Mouse (Mus musculus) adrenal gland (tissue): ENCODE measurements at regions not wholly inside any gene's neighbourhood (a gene's known extent, or its start where the extent isn't known, plus 50 kb on each side); places are given as distances from the start of the nearest gene placed in this dataset.
"Not testable (repeated sequence)": the region's sequence is repeated elsewhere in the genome, so short reads cannot be mapped to it uniquely, and the experiment has no call there.

Experiments
- intact Hi-C: fragments of 180-260 bp; cut with DNase I; formaldehyde crosslinking; loops from one replicate; pipeline ENCODE4 v1.15.1; 2025

DNA sequence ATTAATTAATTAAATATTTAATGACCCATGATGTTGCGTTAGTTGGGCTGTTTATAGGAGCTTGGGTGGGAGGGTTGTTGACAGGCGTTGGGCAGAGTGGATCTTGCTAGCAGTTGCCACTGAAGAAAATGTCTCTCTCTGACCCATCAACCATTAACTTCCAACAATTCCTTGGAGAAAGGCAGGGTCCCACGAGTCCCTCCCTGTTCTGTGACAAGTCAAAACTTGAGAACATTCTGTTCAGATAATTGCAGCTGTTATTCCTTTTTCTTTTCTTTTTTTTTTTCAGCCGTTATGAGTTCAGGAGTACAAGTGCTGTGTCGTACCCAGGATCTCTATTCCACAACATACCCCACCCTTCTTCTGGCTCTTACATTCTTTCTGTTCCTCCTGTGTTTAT lies 59.8 kb upstream of the Tnfrsf21 start:
- intact Hi-C loops, result no loop called here

DNA sequence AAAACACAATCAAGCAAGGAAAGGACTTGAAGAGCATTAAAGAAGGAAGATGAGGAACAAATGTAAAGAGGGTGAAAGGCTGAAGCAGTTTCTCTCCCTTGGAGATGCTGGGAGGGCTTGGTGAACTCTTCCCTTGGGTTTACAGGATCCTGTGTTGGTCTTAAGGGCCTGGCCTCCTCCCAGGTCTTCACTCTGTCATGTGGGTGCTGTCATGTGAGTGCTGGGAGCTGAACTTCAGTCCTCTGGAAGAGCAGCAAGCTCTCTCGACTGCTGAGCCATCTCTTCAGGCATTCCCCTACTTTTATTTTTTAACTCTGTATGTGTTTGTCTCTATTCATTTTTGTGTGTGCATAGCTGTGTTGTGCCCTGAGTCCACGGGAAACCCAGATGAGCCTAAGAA lies 61.6 kb upstream of the Tnfrsf21 start:
- intact Hi-C loops, result no loop called here

DNA sequence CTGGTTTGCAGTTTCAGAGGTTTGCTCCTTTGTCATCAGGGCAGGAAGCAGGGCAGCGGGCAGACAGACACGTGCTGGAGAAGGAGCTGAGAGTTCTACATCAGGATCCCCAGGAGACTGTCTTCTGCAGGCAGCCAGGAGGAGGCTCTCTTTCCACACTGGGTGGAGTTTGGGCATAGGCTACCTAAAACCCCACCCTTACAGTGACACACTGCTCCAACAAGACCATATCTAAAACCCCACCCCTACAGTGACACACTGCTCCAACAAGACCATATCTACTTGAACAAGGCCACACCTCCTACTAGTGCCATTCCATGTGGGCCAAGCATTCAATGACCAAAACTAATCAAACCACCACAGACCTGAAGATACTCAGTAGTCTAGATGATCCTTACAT lies 68.0 kb upstream of the Cd2ap start:
- intact Hi-C loops, result loop anchor here (5.0 kb wide), 2 partner anchors 67 to 127 kb away; partner anchors contain the start of gene Cd2ap

DNA sequence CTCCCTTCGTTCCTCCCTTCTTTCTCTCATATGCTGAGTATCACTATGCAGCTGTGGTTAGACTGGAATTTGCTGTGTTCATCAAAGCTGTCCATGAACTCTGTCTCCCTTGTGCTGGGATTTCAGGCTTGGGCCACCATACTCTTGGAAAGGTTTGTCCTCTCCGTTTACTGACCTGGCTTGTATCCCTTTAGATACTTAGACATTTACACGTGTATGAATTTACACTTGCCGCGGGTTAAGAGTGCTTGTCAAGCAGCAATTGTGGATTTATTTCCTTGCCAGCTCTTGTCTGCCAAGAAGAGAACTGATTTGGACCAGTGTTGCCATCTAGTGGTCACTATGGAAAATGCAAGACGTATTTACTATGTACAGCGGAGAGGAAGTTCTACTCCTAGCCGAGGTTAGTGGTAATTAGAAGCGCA lies 66.8 kb upstream of the Cd2ap start:
- intact Hi-C loops, result loop anchor here (5.0 kb wide), 2 partner anchors 66 to 126 kb away; partner anchors contain the start of gene Cd2ap

DNA sequence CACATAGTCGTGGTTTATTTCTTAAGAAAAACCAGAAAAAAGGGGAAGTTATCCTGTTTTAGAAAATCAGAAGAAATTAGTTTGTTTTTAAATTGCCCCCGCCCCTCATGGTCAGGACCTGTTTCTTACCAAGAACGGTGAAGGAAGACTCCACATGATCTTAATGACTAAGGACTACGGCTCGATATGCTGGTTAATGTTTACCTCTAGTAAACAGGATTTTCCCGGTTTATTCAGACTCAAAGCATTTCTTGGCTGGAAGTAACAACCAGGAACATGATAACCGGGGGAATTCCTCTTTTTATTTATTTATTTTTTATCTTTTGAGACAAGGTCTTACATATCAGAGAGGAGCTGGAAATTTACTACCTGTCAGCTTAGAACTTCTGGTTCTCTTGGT lies 63.0 kb upstream of the Cd2ap start:
- intact Hi-C loops, result no loop called here

DNA sequence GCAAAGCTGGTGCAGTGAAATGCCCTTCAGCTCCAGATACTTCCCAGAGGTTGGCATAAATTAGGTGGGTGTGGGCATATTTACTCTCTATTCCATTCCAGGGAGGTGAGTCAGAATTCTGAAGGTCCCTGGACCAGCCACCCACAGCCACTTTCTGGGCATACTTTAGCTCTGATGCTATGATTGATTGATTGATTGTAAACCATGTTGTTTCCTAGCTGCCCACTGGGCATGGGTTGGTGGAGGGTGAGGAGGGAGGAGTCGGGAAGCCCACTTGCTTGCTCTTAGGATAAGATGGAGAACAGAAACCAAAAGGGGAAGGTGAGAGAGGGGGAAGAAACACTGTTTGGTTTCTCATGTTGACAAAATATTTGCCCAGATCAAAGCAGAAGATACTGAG lies 62.1 kb upstream of the Cd2ap start:
- intact Hi-C loops, result no loop called here

DNA sequence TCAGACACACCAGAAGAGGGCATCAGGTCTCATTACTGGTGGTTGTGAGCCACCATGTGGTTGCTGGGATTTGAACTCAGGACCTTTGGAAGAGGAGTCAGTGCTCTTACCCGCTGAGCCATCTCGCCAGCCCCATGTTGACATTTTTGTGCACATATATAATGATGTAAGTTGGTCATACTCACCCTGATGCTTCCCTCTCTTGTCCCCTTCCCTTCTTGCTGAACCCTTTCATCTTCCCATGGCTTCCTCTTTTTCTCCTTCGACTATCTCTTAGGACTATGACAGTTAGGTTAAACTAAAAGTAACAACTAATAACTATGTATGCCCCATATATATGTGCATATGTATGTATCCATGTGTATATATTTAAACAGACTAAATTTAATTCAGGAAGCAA lies 61.0 kb upstream of the Cd2ap start:
- intact Hi-C loops, result not testable (repeated sequence)

DNA sequence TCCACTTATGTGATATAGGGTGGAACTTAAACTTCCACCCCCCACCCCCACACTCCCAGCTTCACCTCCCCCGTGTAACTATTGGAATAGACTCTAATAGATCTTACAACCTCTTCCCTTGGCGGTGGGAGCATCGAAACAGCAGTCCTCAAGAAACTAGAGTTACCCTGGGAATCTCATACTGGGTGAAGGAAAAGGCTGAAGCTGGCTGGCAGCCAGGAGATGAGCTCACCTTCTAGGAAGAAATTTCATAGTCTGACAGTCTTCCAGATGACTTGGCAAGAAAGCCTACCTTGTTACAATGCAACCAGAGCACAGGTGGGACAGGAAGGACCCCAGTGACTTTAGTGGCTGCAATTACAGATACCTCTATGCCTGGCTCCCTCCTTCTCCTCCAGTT lies 57.6 kb upstream of the Cd2ap start:
- intact Hi-C loops, result no loop called here

DNA sequence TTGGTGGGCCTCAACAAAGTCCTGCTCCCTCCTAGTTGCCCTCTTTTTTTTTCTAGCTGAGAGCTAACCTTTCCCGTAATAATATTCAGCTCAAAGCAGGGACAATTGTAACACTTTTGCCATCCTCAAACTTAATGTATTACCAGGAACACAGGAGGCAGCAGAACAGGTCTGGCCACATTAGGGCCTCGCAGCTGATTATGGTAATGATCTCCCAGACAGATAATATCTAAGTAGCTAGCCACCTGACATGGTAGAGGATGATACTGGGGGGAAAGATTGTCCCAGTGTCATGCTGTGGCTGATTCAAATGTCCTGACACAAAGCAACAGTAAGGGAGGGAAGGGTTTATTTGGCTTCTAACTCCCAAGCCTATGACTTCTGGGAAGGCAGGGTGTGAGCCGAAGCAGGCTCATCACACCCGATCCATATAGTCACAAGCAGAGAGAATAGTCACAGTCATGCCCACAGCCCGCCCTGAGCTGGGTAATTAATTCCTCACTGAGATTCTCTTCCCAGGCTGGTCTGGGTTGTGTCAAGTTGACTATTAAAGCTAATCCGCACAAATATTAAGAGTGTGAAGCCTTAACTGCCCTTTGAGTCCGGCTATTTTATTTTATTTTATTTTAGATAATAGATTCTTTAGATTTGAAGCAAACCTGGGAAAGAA lies 57.0 kb upstream of the Cd2ap start:
- intact Hi-C loops, result no loop called here

DNA sequence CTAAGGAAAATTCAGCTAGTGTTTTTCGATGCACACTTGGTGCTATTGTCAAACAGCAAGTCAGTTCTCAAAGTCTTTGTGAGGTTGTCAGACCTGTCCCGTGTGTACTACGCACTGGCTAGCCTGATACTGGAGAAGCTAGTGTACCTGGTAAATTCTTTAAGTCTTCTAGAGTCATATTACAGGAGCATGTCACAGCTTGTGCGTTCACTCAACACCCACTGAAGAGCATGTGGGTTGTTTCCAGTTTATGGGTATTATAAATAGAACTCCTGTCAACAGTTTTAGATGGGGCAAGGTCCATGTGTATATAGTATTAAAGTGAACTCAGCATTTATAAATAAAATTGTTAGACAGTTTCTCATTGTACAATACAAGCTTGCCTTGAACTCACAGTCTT lies 50.9 kb upstream of the Cd2ap start:
- intact Hi-C loops, result no loop called here
